Mouse (Mus musculus) left cerebral cortex, adult 6 months (tissue): ENCODE data around the gene Zfp329. TPM values are rescaled to one million over a fixed set of nuclear protein-coding genes. Genes with fewer than 3 reads are reported as not detected.

Experiments
- long read RNA-seq, 2 experiments: library from polyadenylated mRNA; unstranded; transcript quantifications; one replicate each; pipeline ENCODE4 v2.0.0; 2019 to 2020
- polyA plus RNA-seq: library from polyadenylated mRNA; unstranded; fragments of <200 nt; fragmentation: Nextera tagmentation; gene quantifications from 2 replicates; pipeline ENCODE4 v1.2.3, GENCODE M21; 2021

The Zfp329 gene
- 9.1 and 9.8 TPM in 2 replicates for polyA plus RNA-seq
- long read RNA-seq, experiment 1, full-length matches to known transcripts = 18 of 42 reads
- long read RNA-seq, experiment 1, partial matches to known transcripts = 3 of 42 reads
- long read RNA-seq, experiment 1, other reads (novel, unspliced or antisense) = 21 of 42 reads
- long read RNA-seq, experiment 2, full-length matches to known transcripts = 12 of 26 reads
- long read RNA-seq, experiment 2, partial matches to known transcripts = 2 of 26 reads
- long read RNA-seq, experiment 2, other reads (novel, unspliced or antisense) = 12 of 26 reads

GRCm38 (mm10) chr7:12818521-12819295 lies at the start of gene Zfp329:
TSS of gene Zfp329 (minus strand) at chr7:12818858.

DNA sequence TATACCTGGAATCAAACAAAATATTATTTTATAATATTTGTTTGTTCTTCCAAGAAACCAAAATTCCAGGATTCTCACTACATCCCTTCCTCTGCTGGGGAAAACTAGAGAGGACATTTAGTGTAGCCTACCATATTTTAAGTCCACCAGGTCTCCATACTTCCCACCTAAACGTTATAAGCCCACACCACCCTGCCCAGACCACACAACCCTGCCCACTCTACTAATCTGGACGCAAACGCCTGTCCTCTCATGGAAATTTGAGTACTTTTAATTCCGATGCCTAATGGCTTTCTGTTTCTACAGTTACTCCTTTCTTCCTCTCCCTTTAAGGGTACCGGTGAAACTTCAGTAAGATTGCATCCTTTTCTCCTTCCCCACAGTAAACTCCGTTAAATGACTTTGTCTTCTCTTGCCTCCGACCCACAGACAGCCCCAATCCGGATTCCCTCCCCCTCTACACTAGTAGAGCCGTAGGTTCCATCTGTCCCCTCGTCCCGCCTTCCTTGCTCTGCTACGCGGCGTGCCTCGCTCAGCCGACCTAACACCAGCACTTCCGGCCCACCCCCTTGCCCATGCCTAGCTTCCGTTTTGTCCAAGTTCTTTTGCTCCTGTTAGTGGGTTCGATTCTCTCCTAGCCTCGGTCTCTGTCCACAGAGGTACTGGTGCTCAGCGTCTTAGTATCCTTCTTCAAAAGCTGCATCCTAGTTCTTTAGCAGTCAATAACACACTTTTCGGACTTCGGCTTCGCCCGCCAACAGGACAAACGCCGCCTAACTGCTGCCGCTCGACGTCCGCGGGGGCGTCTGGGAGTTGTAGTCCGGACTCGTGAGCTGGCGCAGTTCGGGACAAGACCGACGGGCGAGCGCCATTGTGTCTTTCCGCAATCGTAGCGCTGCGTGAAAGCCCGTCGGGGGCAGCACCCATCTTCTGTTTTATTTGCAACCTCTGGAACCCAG lies 15.8 kb upstream of the Zfp329 start, which contains the start of gene Zfp110:
Gene Zfp110, plus strand, starts transcription at position 600 of the 959 bp plus-strand sequence.

DNA sequence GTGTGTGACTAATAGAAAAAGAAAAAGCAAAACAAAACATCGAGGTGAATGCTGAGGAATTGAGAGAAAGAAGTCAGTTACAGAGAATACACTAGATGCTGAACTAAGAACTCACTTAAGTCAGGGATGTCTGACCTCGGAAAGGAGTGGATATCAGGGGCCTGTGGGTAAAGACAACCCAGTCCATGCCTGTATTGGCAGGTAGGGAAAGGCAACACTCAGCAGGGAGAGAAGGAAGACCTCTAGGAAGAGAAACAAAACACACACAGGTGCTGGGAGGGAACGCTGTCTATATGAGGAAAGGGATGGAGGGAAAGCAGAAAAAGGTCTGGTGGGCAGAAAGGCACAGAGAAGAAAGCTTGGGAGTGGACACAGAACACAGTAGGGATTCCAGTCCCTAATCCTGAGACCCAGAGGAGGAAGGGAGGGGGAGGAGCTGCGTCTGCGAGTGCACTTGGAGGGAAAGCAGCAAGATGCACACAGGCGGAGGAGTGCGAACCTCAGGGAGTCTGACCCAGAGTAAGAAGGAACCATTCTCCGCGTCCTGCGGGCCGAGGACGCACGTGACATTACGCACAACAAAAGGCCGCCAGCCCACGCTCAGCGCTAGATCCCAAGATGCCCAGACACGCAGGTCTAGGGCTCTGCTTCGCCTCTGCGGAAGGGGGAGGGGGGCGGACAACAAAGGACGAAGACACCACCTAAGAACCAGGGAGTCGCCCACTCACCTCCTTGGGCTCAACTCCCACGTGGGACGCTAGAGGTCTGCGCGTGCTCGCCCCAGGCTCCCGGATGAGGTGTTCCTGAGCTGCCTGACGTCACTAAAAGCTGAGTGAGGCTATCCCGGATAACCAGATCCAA lies 15.6 kb downstream of the Zfp329 start, which contains the start of gene Zscan18:
Gene Zscan18, minus strand, starts transcription at position 770 of the 861 bp plus-strand sequence.

Other genes with a start within 250 kb of the Zfp329 start
- gene Vmn2r53, start 210.1 kb downstream of the Zfp329 start, polyA plus RNA-seq = 0.01 TPM in 1 of 2 replicates, not detected in the other
- not detected in 2 replicates for gene Vmn2r54, start 178.5 kb downstream of the Zfp329 start, polyA plus RNA-seq
- gene Vmn2r55, start 133.9 kb downstream of the Zfp329 start, polyA plus RNA-seq = not detected in 2 replicates
- not detected in 2 replicates for gene Vmn2r56, start 83.9 kb downstream of the Zfp329 start, polyA plus RNA-seq
- gene Zscan18, start 15.2 kb downstream of the Zfp329 start, polyA plus RNA-seq = 5.4 and 7.1 TPM in 2 replicates
- 5.6 and 8.0 TPM in 2 replicates for gene Zfp110, start 15.9 kb upstream of the Zfp329 start, polyA plus RNA-seq
- gene Zfp128, start 62.3 kb upstream of the Zfp329 start, polyA plus RNA-seq = 3.0 and 3.7 TPM in 2 replicates
- 9.4 and 10.1 TPM in 2 replicates for gene Zscan22, start 79.0 kb upstream of the Zfp329 start, polyA plus RNA-seq
- gene Rps5, start 103.4 kb upstream of the Zfp329 start, polyA plus RNA-seq = 501 and 651 TPM in 2 replicates
- 0.72 and 0.75 TPM in 2 replicates for gene Rnf225, start 108.6 kb upstream of the Zfp329 start, polyA plus RNA-seq
- gene Zfp324, start 147.0 kb upstream of the Zfp329 start, polyA plus RNA-seq = 2.1 and 2.2 TPM in 2 replicates
- gene Zfp446, start 159.0 kb upstream of the Zfp329 start, polyA plus RNA-seq = 3.5 and 3.7 TPM in 2 replicates
- not detected in 2 replicates for gene Slc27a5, start 179.3 kb upstream of the Zfp329 start, polyA plus RNA-seq
- gene Trim28, start 180.3 kb upstream of the Zfp329 start, polyA plus RNA-seq = 54.8 and 98.3 TPM in 2 replicates
- gene Zbtb45, start 191.2 kb upstream of the Zfp329 start, polyA plus RNA-seq = 7.8 and 11.4 TPM in 2 replicates
- 313 and 375 TPM in 2 replicates for gene Chmp2a, start 215.9 kb upstream of the Zfp329 start, polyA plus RNA-seq
- 24.0 and 50.3 TPM in 2 replicates for gene Ube2m, start 219.4 kb upstream of the Zfp329 start, polyA plus RNA-seq
- 6.9 and 8.3 TPM in 2 replicates for gene Mzf1, start 235.9 kb upstream of the Zfp329 start, polyA plus RNA-seq